ENCODE assay signal across 10 mouse cellular contexts in genomic region chr1:89730589-89731195, GRCm38 (mm10).
DNase-seq lines count a peak whose midpoint lies in the region; ATAC-seq lines count a peak whose summit lies in the region.
"Had no signal": no experiment of that assay in that cellular context is flagged by ENCODE, and none has a peak within 500 bp of the region (broad histone marks: within the 10 kb centered on the region; RNA-seq: fewer than 3 reads in every experiment).

No protein-coding gene starts in this region.

- no peaks in the 10 kb centered on the region for H3K9me3 ChIP-seq in heart, embryonic 14.5 days (ENCODE audit: control insufficient read depth, low read length)
- H3K9me3 ChIP-seq in heart, embryonic 10.5 days, result no peaks in the 10 kb centered on the region
- H3K9me3 ChIP-seq in lung, embryonic 15.5 days, result no peaks in the 10 kb centered on the region
- H3K9me3 ChIP-seq in forebrain, embryonic 15.5 days, result no peaks in the 10 kb centered on the region
- H3K9me3 ChIP-seq: embryonic facial prominence, embryonic 12.5 days; midbrain, embryonic 13.5 days had no signal

- no peak overlapping the region for H3K4me3 ChIP-seq in heart, embryonic 14.5 days (ENCODE audit: control insufficient read depth in 1 of 2, insufficient read depth in 1 of 2, low read depth in 1 of 2, low read length in 2 of 2)
- no peak overlapping the region for H3K4me3 ChIP-seq in heart, embryonic 10.5 days
- H3K4me3 ChIP-seq in lung, embryonic 15.5 days, result no peak overlapping the region
- H3K4me3 ChIP-seq in forebrain, embryonic 15.5 days, result no peak overlapping the region
- H3K4me3 ChIP-seq: embryonic facial prominence, embryonic 12.5 days; midbrain, embryonic 13.5 days had no signal

- DNase-seq in heart, embryonic 10.5 days (ENCODE audit: low spot score), result no peak
- DNase-seq in 416B (ENCODE audit: low read depth), result peak; percentile 95
- DNase-seq in adrenal gland, postnatal 14 days, result peak; percentile 53
- no peak for DNase-seq in gastrocnemius, postnatal 25 days

- H3K9ac ChIP-seq in heart, embryonic 14.5 days (ENCODE audit: low read length), result no peak overlapping the region
- no peak overlapping the region for H3K9ac ChIP-seq in lung, embryonic 15.5 days
- no peak overlapping the region for H3K9ac ChIP-seq in forebrain, embryonic 15.5 days (replicated peaks)
- H3K9ac ChIP-seq: embryonic facial prominence, embryonic 12.5 days; midbrain, embryonic 13.5 days had no signal

- no peaks in the 10 kb centered on the region for H3K27me3 ChIP-seq in heart, embryonic 14.5 days (ENCODE audit: control insufficient read depth, insufficient read depth, low read length)
- H3K27me3 ChIP-seq in heart, embryonic 10.5 days (ENCODE audit: insufficient read depth, poor library complexity, severe bottlenecking), result no peaks in the 10 kb centered on the region
- H3K27me3 ChIP-seq in lung, embryonic 15.5 days, result no peaks in the 10 kb centered on the region
- peaks cover 49% of the 10 kb centered on the region for H3K27me3 ChIP-seq in forebrain, embryonic 15.5 days
- H3K27me3 ChIP-seq: embryonic facial prominence, embryonic 12.5 days had no signal

- no peak overlapping the region; a peak in 1 of 4 replicates for H3K27ac ChIP-seq in heart, embryonic 14.5 days (replicated peaks in 1 of 2; ENCODE audit: control insufficient read depth in 1 of 2, insufficient read depth in 1 of 2, low read depth in 2 of 2, low read length in 2 of 2)
- no peak overlapping the region for H3K27ac ChIP-seq in heart, embryonic 10.5 days
- 0 out of 2 replicates have a peak overlapping the region, but pooled peaks have one; percentile 10 for H3K27ac ChIP-seq in lung, embryonic 15.5 days
- no peak overlapping the region for H3K27ac ChIP-seq in forebrain, embryonic 15.5 days (replicated peaks)
- H3K27ac ChIP-seq: embryonic facial prominence, embryonic 12.5 days; midbrain, embryonic 13.5 days had no signal

- no peak overlapping the region for H3K4me2 ChIP-seq in heart, embryonic 14.5 days (ENCODE audit: low read length)
- H3K4me2 ChIP-seq in lung, embryonic 15.5 days, result no peak overlapping the region
- no peak overlapping the region for H3K4me2 ChIP-seq in forebrain, embryonic 15.5 days (replicated peaks)
- H3K4me2 ChIP-seq: embryonic facial prominence, embryonic 12.5 days; midbrain, embryonic 13.5 days had no signal

- ATAC-seq in heart, embryonic 14.5 days (ENCODE audit: insufficient number of reproducible peaks, insufficient read depth, low FRiP score, low read depth), result peak; percentile 28; the same call in 1 of the 2 replicates
- 0 out of 2 replicates have a peak, but pooled peaks have one; percentile 23 for ATAC-seq in lung, embryonic 15.5 days (ENCODE audit: borderline replicate concordance, extremely low read depth, low FRiP score, low TSS enrichment)
- no peak for ATAC-seq in monocyte, adult 5-6 weeks (replicated peaks; ENCODE audit: insufficient number of reproducible peaks, low FRiP score, low TSS enrichment, poor library complexity, severe bottlenecking)
- ATAC-seq in forebrain, embryonic 15.5 days (replicated peaks), result no peak
- ATAC-seq: midbrain, embryonic 13.5 days had no signal

- 77% methylated on average over 13 of the region's 13 CpGs for WGBS in heart, embryonic 14.5 days
- 67% methylated on average over 13 of the region's 13 CpGs for WGBS in heart, embryonic 10.5 days
- 75% methylated on average over 13 of the region's 13 CpGs for WGBS in lung, embryonic 15.5 days
- 89% methylated on average over 13 of the region's 13 CpGs for WGBS in forebrain, embryonic 15.5 days

- H3K36me3 ChIP-seq in heart, embryonic 14.5 days (ENCODE audit: control insufficient read depth, insufficient read depth, low read length), result peaks cover 20% of the 10 kb centered on the region
- H3K36me3 ChIP-seq in heart, embryonic 10.5 days, result peaks cover 12% of the 10 kb centered on the region
- H3K36me3 ChIP-seq in lung, embryonic 15.5 days, result peaks cover 8% of the 10 kb centered on the region
- H3K36me3 ChIP-seq in forebrain, embryonic 15.5 days, result 0 out of 2 replicates have a peak, but pooled peaks cover 3% of the 10 kb centered on the region

- no peaks in the 10 kb centered on the region; a peak in 1 of 4 replicates for H3K4me1 ChIP-seq in heart, embryonic 14.5 days (ENCODE audit: control insufficient read depth in 2 of 2, insufficient read depth in 2 of 2, low read length in 2 of 2)
- H3K4me1 ChIP-seq in heart, embryonic 10.5 days, result peaks cover 9% of the 10 kb centered on the region
- 0 out of 2 replicates have a peak, but pooled peaks cover 5% of the 10 kb centered on the region for H3K4me1 ChIP-seq in lung, embryonic 15.5 days
- no peaks in the 10 kb centered on the region; the same call in 1 of the 2 replicates for H3K4me1 ChIP-seq in forebrain, embryonic 15.5 days

Comparison
In these comparisons a context has a peak if more than half of its experiments do, and no peak if none do; other contexts are left out.
1. ATAC-seq: peak in heart, embryonic 14.5 days (single experiment) and lung, embryonic 15.5 days (single experiment); none in monocyte, adult 5-6 weeks (single experiment) and forebrain, embryonic 15.5 days (single experiment).
2. DNase-seq: peak in 416B (single experiment) and adrenal gland, postnatal 14 days (single experiment); none in heart, embryonic 10.5 days (single experiment) and gastrocnemius, postnatal 25 days (single experiment).